Mouse (Mus musculus) adrenal gland, postnatal 14 days (tissue): Measurements from ENCODE around the gene Zfp811. TPM values are rescaled to one million over a fixed set of nuclear protein-coding genes. Genes with fewer than 3 reads are reported as not detected.
A peak's percentile ranks its signal among the peaks of the same experiment; 100 is the strongest.
"Not testable (repeated sequence)": the region's sequence is repeated elsewhere in the genome, so short reads cannot be mapped to it uniquely, and the experiment has no call there.

Source experiments
- DNase-seq: peaks from one replicate; pipeline ENCODE4 v3.0.0; 2021; ENCODE audit warnings: mixed read lengths
- long read RNA-seq, 2 experiments: library from polyadenylated mRNA; stranded (forward); transcript quantifications; one replicate each; pipeline ENCODE4 v2.0.0; 2021
- total RNA-seq: library from RNA; stranded (reverse); gene quantifications from 2 replicates; pipeline ENCODE4 v1.2.3, GENCODE M21; 2021

Zfp811 gene
- 0.44 and 0.75 TPM in 2 replicates for total RNA-seq
- long read RNA-seq, experiment 1, partial matches to known transcripts, result 0 of 1 reads
- long read RNA-seq, experiment 1, other reads (novel, unspliced or antisense), result 1 of 1 reads
- long read RNA-seq, experiment 2, result 0 reads

GRCm38 (mm10) chr17:32809544-32810374 lies at the start of gene Zfp811:
Zfp811 (minus strand) TSS chr17:32809931.
- peak; percentile 45 for DNase-seq

- DNase-seq, result not testable (repeated sequence)
Observed at GRCm38 (mm10) chr17:32856713-32857112, 47.0 kb upstream of the Zfp811 start.

- DNase-seq, result no peak
Observed at GRCm38 (mm10) chr17:32851581-32851980, 41.9 kb upstream of the Zfp811 start.

GRCm38 (mm10) chr17:32841388-32841787 lies 31.7 kb upstream of the Zfp811 start:
- DNase-seq, result no peak

GRCm38 (mm10) chr17:32839083-32839802 lies 29.5 kb upstream of the Zfp811 start:
- DNase-seq, result peak; percentile 60

- DNase-seq, result no peak
Observed at GRCm38 (mm10) chr17:32830418-32830782, 20.7 kb upstream of the Zfp811 start.

- DNase-seq, result peak; percentile 87
Observed at GRCm38 (mm10) chr17:32829540-32830417, 20.0 kb upstream of the Zfp811 start, which contains the start of gene Zfp799. Zfp799 (minus strand) TSS chr17:32830261.

- DNase-seq, result no peak
Observed at GRCm38 (mm10) chr17:32816074-32816784, 6.5 kb upstream of the Zfp811 start.

GRCm38 (mm10) chr17:32814136-32814535 lies 4.4 kb upstream of the Zfp811 start:
- DNase-seq, result no peak

- no peak for DNase-seq
Observed at GRCm38 (mm10) chr17:32810648-32811047, 917 bp upstream of the Zfp811 start.

GRCm38 (mm10) chr17:32808921-32809320 lies 810 bp downstream of the Zfp811 start:
- no peak for DNase-seq

- DNase-seq, result no peak
Observed at GRCm38 (mm10) chr17:32789244-32789643, 20.5 kb downstream of the Zfp811 start.

GRCm38 (mm10) chr17:32788576-32788975 lies 21.2 kb downstream of the Zfp811 start:
- DNase-seq, result no peak

- peak; percentile 91 for DNase-seq
Observed at GRCm38 (mm10) chr17:32788094-32788559, 21.6 kb downstream of the Zfp811 start, which contains the start of gene Zfp871. Zfp871 (minus strand) TSS chr17:32788287.

GRCm38 (mm10) chr17:32787436-32788093 lies 22.2 kb downstream of the Zfp811 start:
- DNase-seq, result peak; percentile 78

GRCm38 (mm10) chr17:32786944-32787343 lies 22.8 kb downstream of the Zfp811 start:
- no peak for DNase-seq

GRCm38 (mm10) chr17:32785656-32786055 lies 24.1 kb downstream of the Zfp811 start:
- no peak for DNase-seq

GRCm38 (mm10) chr17:32777564-32777963 lies 32.2 kb downstream of the Zfp811 start:
- no peak for DNase-seq

GRCm38 (mm10) chr17:32771213-32771612 lies 38.5 kb downstream of the Zfp811 start:
- DNase-seq, result peak; percentile 27

- DNase-seq, result no peak
Observed at GRCm38 (mm10) chr17:32766422-32766821, 43.3 kb downstream of the Zfp811 start.

- no peak for DNase-seq
Observed at GRCm38 (mm10) chr17:32757331-32757730, 52.4 kb downstream of the Zfp811 start.
